Mouse (Mus musculus) forebrain, embryonic 10.5 days (tissue): ENCODE measurements around the gene Tex50. TPM values are rescaled to one million over a fixed set of nuclear protein-coding genes. Genes with fewer than 3 reads are reported as not detected.
"Not testable (repeated sequence)": the region's sequence is repeated elsewhere in the genome, so short reads cannot be mapped to it uniquely, and the experiment has no call there.

Source experiments
- DNase-seq: peaks from one replicate; pipeline ENCODE4 v3.0.0-alpha.2; 2017; ENCODE audit warnings: low spot score; ENCODE audit errors: extremely low spot score
- H3K27ac ChIP-seq: fragments of 300-500 bp; sonication (generic); 2 replicates; pipeline ENCODE4 v1.5.1; 2016; ENCODE audit warnings: mild to moderate bottlenecking
- H3K27me3 ChIP-seq: fragments of 300-500 bp; sonication (generic); 2 replicates; pipeline ENCODE4 v1.6.1; 2016; ENCODE audit warnings: mild to moderate bottlenecking; ENCODE audit not compliant: poor library complexity, severe bottlenecking
- H3K36me3 ChIP-seq: fragments of 300-500 bp; sonication (generic); replicated peaks from 2 replicates; pipeline ENCODE4 v1.6.1; 2016; ENCODE audit warnings: mild to moderate bottlenecking, moderate library complexity
- H3K4me1 ChIP-seq: fragments of 300-500 bp; sonication (generic); 2 replicates; pipeline ENCODE4 v1.6.1; 2016
- H3K4me3 ChIP-seq: fragments of 300-500 bp; sonication (generic); 2 replicates; pipeline ENCODE4 v1.5.1; 2016; ENCODE audit warnings: mild to moderate bottlenecking, moderate library complexity
- H3K9me3 ChIP-seq: fragments of 300-500 bp; sonication (generic); 2 replicates; pipeline ENCODE4 v1.6.1; 2016; ENCODE audit warnings: mild to moderate bottlenecking, moderate library complexity
- WGBS: fragments of 180-500 bp; shearing (Covaris S2); methylation state at CpG from one replicate; pipeline ENCODE4 v1.1.7; 2016; 5-methylcytosine and 5-hydroxymethylcytosine counted together
- polyA plus RNA-seq: library from polyadenylated mRNA; unstranded; fragments of >200 nt; fragmentation: Nextera tagmentation; extraction: Ambion mirVana; gene quantifications from 2 replicates; pipeline ENCODE4 v1.2.1, GENCODE M21; 2016

Gene Tex50
- polyA plus RNA-seq, result 0.16 and 0.47 TPM in 2 replicates

- WGBS, result 83% methylated on average over 3 of the region's 3 CpGs
- Histone ChIP-seq H3K27ac (no peak within 1 kb of the TSS), H3K4me1 (no peaks in the 10 kb centered on the region), H3K27me3 (no peaks in the 10 kb centered on the region), H3K9me3 (no peaks in the 10 kb centered on the region), H3K4me3 (no peak within 1 kb of the TSS), H3K36me3 (no peaks in the 10 kb centered on the region)
- DNase-seq, result no peak
Observed at GRCm38 (mm10) chr1:161159214-161159613, at the start of gene Tex50. Gene Tex50, minus strand, starts transcription at chr1:161159314.

GRCm38 (mm10) chr1:161199856-161200255 is 40.7 kb upstream of the Tex50 start:
- no peaks in the 10 kb centered on the region for H3K27me3 ChIP-seq
- WGBS, result 80% methylated on average over 5 of the region's 5 CpGs
- no peaks in the 10 kb centered on the region for H3K9me3 ChIP-seq
- DNase-seq, result no peak
- no peak overlapping the region for H3K27ac ChIP-seq
- H3K4me3 ChIP-seq, result no peak overlapping the region
- no peaks in the 10 kb centered on the region for H3K36me3 ChIP-seq
- H3K4me1 ChIP-seq, result peaks cover 5% of the 10 kb centered on the region

- H3K27ac ChIP-seq, result peak overlapping the region; percentile 80
- not testable (repeated sequence) for H3K4me1 ChIP-seq, H3K27me3 ChIP-seq, H3K9me3 ChIP-seq, H3K36me3 ChIP-seq, DNase-seq
- 60% methylated on average over 11 of the region's 11 CpGs for WGBS
- peak overlapping the region; percentile 57 for H3K4me3 ChIP-seq
Observed at GRCm38 (mm10) chr1:161196364-161196763, 37.2 kb upstream of the Tex50 start.

GRCm38 (mm10) chr1:161195541-161196351 is 36.6 kb upstream of the Tex50 start:
- under 1% methylated on average over 16 of the region's 16 CpGs for WGBS
- peak overlapping the region; percentile 80 for H3K27ac ChIP-seq
- H3K4me1 ChIP-seq, result peaks cover 5% of the 10 kb centered on the region
- DNase-seq, result peak; percentile 77
- no peaks in the 10 kb centered on the region for H3K9me3 ChIP-seq
- no peaks in the 10 kb centered on the region for H3K36me3 ChIP-seq
- peak overlapping the region; percentile 57 for H3K4me3 ChIP-seq
- no peaks in the 10 kb centered on the region for H3K27me3 ChIP-seq

- Histone ChIP-seq H3K36me3 (no peaks in the 10 kb centered on the region), H3K27ac (no peak overlapping the region), H3K4me1 (no peaks in the 10 kb centered on the region), H3K9me3 (peaks cover 6% of the 10 kb centered on the region; the same call in 1 of the 2 replicates), H3K27me3 (no peaks in the 10 kb centered on the region), H3K4me3 (no peak overlapping the region)
- 83% methylated on average over 9 of the region's 9 CpGs for WGBS
- no peak for DNase-seq
Observed at GRCm38 (mm10) chr1:161190253-161190910, 31.3 kb upstream of the Tex50 start.

- H3K4me3 ChIP-seq, result no peak overlapping the region
- no peak for DNase-seq
- peaks cover 6% of the 10 kb centered on the region; the same call in 1 of the 2 replicates for H3K9me3 ChIP-seq
- no peak overlapping the region for H3K27ac ChIP-seq
- H3K4me1 ChIP-seq, result 0 out of 2 replicates have a peak, but pooled peaks cover 4% of the 10 kb centered on the region
- WGBS, result 90% methylated on average over 3 of the region's 3 CpGs
- no peaks in the 10 kb centered on the region for H3K36me3 ChIP-seq
- H3K27me3 ChIP-seq, result no peaks in the 10 kb centered on the region
Observed at GRCm38 (mm10) chr1:161185431-161185830, 26.3 kb upstream of the Tex50 start.

- H3K4me1 ChIP-seq, result 0 out of 2 replicates have a peak, but pooled peaks cover 4% of the 10 kb centered on the region
- H3K27ac ChIP-seq, result no peak overlapping the region
- no peaks in the 10 kb centered on the region for H3K36me3 ChIP-seq
- H3K4me3 ChIP-seq, result no peak overlapping the region
- no peak for DNase-seq
- H3K27me3 ChIP-seq, result no peaks in the 10 kb centered on the region
- WGBS, result 72% methylated on average over 9 of the region's 9 CpGs
- 0 out of 2 replicates have a peak, but pooled peaks cover 4% of the 10 kb centered on the region for H3K9me3 ChIP-seq
Observed at GRCm38 (mm10) chr1:161183677-161184076, 24.6 kb upstream of the Tex50 start.

- 87% methylated on average over 9 of the region's 9 CpGs for WGBS
- H3K4me1 ChIP-seq, result 0 out of 2 replicates have a peak, but pooled peaks cover 4% of the 10 kb centered on the region
- no peak overlapping the region for H3K4me3 ChIP-seq
- no peaks in the 10 kb centered on the region for H3K27me3 ChIP-seq
- H3K9me3 ChIP-seq, result 0 out of 2 replicates have a peak, but pooled peaks cover 4% of the 10 kb centered on the region
- no peak for DNase-seq
- H3K36me3 ChIP-seq, result no peaks in the 10 kb centered on the region
- no peak overlapping the region for H3K27ac ChIP-seq
Observed at GRCm38 (mm10) chr1:161182386-161182785, 23.3 kb upstream of the Tex50 start.

GRCm38 (mm10) chr1:161180674-161181073 is 21.6 kb upstream of the Tex50 start:
- peak; percentile 58 for DNase-seq
- 0 out of 2 replicates have a peak, but pooled peaks cover 4% of the 10 kb centered on the region for H3K9me3 ChIP-seq
- H3K4me1 ChIP-seq, result 0 out of 2 replicates have a peak, but pooled peaks cover 4% of the 10 kb centered on the region
- H3K27me3 ChIP-seq, result no peaks in the 10 kb centered on the region
- no peak overlapping the region for H3K27ac ChIP-seq
- no peak overlapping the region for H3K4me3 ChIP-seq
- H3K36me3 ChIP-seq, result no peaks in the 10 kb centered on the region
- WGBS, result 55% methylated on average over 8 of the region's 8 CpGs

GRCm38 (mm10) chr1:161170651-161171050 is 11.5 kb upstream of the Tex50 start:
- WGBS, result 1% methylated on average over 40 of the region's 40 CpGs
- DNase-seq, result peak; percentile 74
- H3K4me1 ChIP-seq, result peaks cover 4% of the 10 kb centered on the region; the same call in 1 of the 2 replicates
- H3K27ac ChIP-seq, result peak overlapping the region; percentile 69; the same call in 1 of the 2 replicates
- H3K36me3 ChIP-seq, result no peaks in the 10 kb centered on the region
- peaks cover 52% of the 10 kb centered on the region for H3K27me3 ChIP-seq
- H3K4me3 ChIP-seq, result peak overlapping the region; percentile 57
- H3K9me3 ChIP-seq, result no peaks in the 10 kb centered on the region

- no peak overlapping the region for H3K4me3 ChIP-seq
- no peaks in the 10 kb centered on the region for H3K9me3 ChIP-seq
- no peak for DNase-seq
- no peaks in the 10 kb centered on the region for H3K4me1 ChIP-seq
- no peaks in the 10 kb centered on the region for H3K36me3 ChIP-seq
- no peaks in the 10 kb centered on the region for H3K27me3 ChIP-seq
- WGBS, result 70% methylated on average over 4 of the region's 4 CpGs
- no peak overlapping the region for H3K27ac ChIP-seq
Observed at GRCm38 (mm10) chr1:161160266-161160665, 1.2 kb upstream of the Tex50 start.

GRCm38 (mm10) chr1:161156546-161156945 is 2.6 kb downstream of the Tex50 start:
- Histone ChIP-seq H3K4me3 (no peak overlapping the region), H3K27ac (no peak overlapping the region), H3K36me3 (no peaks in the 10 kb centered on the region), H3K27me3 (no peaks in the 10 kb centered on the region), H3K4me1 (no peaks in the 10 kb centered on the region), H3K9me3 (no peaks in the 10 kb centered on the region)
- WGBS, result 91% methylated on average over 10 of the region's 10 CpGs
- DNase-seq, result no peak

GRCm38 (mm10) chr1:161151098-161151497 is 8.0 kb downstream of the Tex50 start:
- H3K27me3 ChIP-seq, result no peaks in the 10 kb centered on the region
- H3K36me3 ChIP-seq, result no peaks in the 10 kb centered on the region
- H3K4me1 ChIP-seq, result peaks cover 6% of the 10 kb centered on the region
- DNase-seq, result no peak
- H3K4me3 ChIP-seq, result no peak overlapping the region
- 75% methylated on average over 6 of the region's 6 CpGs for WGBS
- no peaks in the 10 kb centered on the region for H3K9me3 ChIP-seq
- no peak overlapping the region for H3K27ac ChIP-seq
